Mouse (Mus musculus): ENCODE measurements around the gene Gstp1. TPM values are rescaled to one million over a fixed set of nuclear protein-coding genes. Genes with fewer than 3 reads are reported as not detected.

Gene Gstp1
- total and polyA plus RNA-seq, 2 experiments, result 456 to 1,374 TPM

- WGBS, result 86% methylated on average over 8 of the region's 8 CpGs
- H3K9ac ChIP-seq (ENCODE audit: low read depth, low read length), result no peak overlapping the region
- no peak overlapping the region for H3K4me3 ChIP-seq (ENCODE audit: insufficient read depth, low read depth, low read length)
- H3K79me2 ChIP-seq (ENCODE audit: control insufficient read depth, insufficient read depth, low read length), result no peaks in the 10 kb centered on the region
- H3K27ac ChIP-seq (replicated peaks; ENCODE audit: insufficient read depth, low read depth, low read length), result no peak overlapping the region
- H3K36me3 ChIP-seq (ENCODE audit: control insufficient read depth, insufficient read depth, low read length), result no peaks in the 10 kb centered on the region
- no peaks in the 10 kb centered on the region for H3K27me3 ChIP-seq (ENCODE audit: control insufficient read depth, insufficient read depth, low read length)
- H3K4me1 ChIP-seq (ENCODE audit: control insufficient read depth, insufficient read depth, low read length), result peaks cover 13% of the 10 kb centered on the region
- TF ChIP-seq CTCF (IDR thresholded peaks at IDR 0.05; ENCODE audit: low read depth, low read length), result no peak
- TF ChIP-seq POLR2A (IDR thresholded peaks at IDR 0.05; ENCODE audit: extremely low read depth, insufficient read depth, low read length), result no peak
- no peak for DNase-seq (ENCODE audit: extremely low read depth, low read depth, low spot score)
Observed at GRCm38 (mm10) chr19:3998335-3998734, 39.5 kb downstream of the Gstp1 start.

DNA sequence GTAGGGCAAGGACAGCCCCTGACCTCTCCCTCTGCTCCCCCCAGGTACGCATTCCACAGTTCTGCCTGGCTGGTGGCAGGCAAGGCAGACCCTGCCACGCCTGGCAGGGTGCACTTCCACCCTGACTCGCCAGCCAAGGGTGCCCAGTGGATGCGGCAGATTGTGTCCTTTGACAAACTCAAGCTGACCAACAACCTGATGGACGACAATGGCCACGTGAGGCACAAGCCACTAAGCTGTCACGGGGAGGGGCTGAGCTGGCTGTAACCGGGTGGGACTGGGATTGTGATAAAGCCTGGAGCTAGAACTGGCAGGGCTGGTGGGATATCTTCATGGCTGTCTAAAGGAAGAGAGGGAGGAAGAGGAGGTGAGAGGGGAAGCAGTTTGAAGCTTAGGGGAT lies 40.6 kb downstream of the Gstp1 start:
- 77% methylated on average over 8 of the region's 8 CpGs for WGBS
- Histone ChIP-seq H3K27me3 (ENCODE audit: control insufficient read depth, insufficient read depth, low read length) (no peaks in the 10 kb centered on the region), H3K36me3 (ENCODE audit: control insufficient read depth, insufficient read depth, low read length) (no peaks in the 10 kb centered on the region), H3K27ac (replicated peaks; ENCODE audit: insufficient read depth, low read depth, low read length) (no peak overlapping the region), H3K79me2 (ENCODE audit: control insufficient read depth, insufficient read depth, low read length) (no peaks in the 10 kb centered on the region), H3K9ac (ENCODE audit: low read depth, low read length) (no peak overlapping the region), H3K4me3 (ENCODE audit: insufficient read depth, low read depth, low read length) (no peak overlapping the region), H3K4me1 (ENCODE audit: control insufficient read depth, insufficient read depth, low read length) (peaks cover 13% of the 10 kb centered on the region)
- TF ChIP-seq POLR2A (IDR thresholded peaks at IDR 0.05; ENCODE audit: extremely low read depth, insufficient read depth, low read length), result no peak
- no peak for TF ChIP-seq CTCF (IDR thresholded peaks at IDR 0.05; ENCODE audit: low read depth, low read length)
- DNase-seq (ENCODE audit: extremely low read depth, low read depth, low spot score), result no peak

DNA sequence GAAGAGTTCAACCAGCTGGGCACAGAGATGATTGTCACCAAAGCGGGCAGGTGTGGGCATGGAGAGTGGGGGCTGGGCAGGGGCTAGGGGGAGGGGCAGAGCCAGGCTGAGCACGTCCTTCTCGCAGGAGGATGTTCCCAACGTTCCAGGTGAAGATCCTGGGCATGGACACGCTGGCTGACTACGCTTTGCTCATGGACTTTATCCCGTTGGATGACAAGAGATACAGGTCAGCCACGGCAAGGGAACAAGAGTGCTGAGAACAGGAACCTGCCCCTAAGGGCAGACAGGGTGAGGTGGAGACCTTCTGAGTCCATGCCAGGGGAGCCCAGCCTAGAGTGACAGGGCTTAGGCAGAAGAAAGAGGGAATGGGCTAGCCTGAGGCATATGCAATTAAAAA lies 41.0 kb downstream of the Gstp1 start:
- peaks cover 13% of the 10 kb centered on the region for H3K4me1 ChIP-seq (ENCODE audit: control insufficient read depth, insufficient read depth, low read length)
- TF ChIP-seq POLR2A (IDR thresholded peaks at IDR 0.05; ENCODE audit: extremely low read depth, insufficient read depth, low read length) (no peak), CTCF (IDR thresholded peaks at IDR 0.05; ENCODE audit: low read depth, low read length) (no peak)
- H3K36me3 ChIP-seq (ENCODE audit: control insufficient read depth, insufficient read depth, low read length), result no peaks in the 10 kb centered on the region
- no peak overlapping the region for H3K27ac ChIP-seq (replicated peaks; ENCODE audit: insufficient read depth, low read depth, low read length)
- H3K27me3 ChIP-seq (ENCODE audit: control insufficient read depth, insufficient read depth, low read length), result no peaks in the 10 kb centered on the region
- H3K4me3 ChIP-seq (ENCODE audit: insufficient read depth, low read depth, low read length), result no peak overlapping the region
- DNase-seq (ENCODE audit: extremely low read depth, low read depth, low spot score), result peak; percentile 68
- H3K79me2 ChIP-seq (ENCODE audit: control insufficient read depth, insufficient read depth, low read length), result no peaks in the 10 kb centered on the region
- 30% methylated on average over 8 of the region's 8 CpGs for WGBS
- no peak overlapping the region for H3K9ac ChIP-seq (ENCODE audit: low read depth, low read length)

DNA sequence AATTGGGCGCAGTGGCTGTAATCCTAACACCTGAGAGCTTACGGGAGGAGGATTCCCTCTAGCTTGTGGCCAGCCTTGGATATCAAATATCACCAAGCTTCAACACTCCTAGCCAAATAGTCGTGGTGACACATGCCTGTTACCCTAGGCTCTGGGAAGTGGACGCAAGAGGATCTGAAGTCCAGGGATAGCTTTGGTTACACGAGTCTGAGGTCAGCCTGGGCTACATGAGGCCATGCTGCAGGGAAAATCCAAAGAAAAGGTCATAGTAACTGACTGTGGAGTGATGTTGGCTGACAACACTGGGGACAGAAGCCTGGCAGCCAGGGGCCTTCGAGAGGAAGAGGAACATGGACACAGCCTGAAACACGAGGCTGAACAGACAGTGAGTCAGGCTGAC lies 41.7 kb downstream of the Gstp1 start:
- no peak for DNase-seq (ENCODE audit: extremely low read depth, low read depth, low spot score)
- H3K27ac ChIP-seq (replicated peaks; ENCODE audit: insufficient read depth, low read depth, low read length), result no peak overlapping the region
- TF ChIP-seq POLR2A (IDR thresholded peaks at IDR 0.05; ENCODE audit: extremely low read depth, insufficient read depth, low read length), result no peak
- TF ChIP-seq CTCF (IDR thresholded peaks at IDR 0.05; ENCODE audit: low read depth, low read length), result no peak
- H3K9ac ChIP-seq (ENCODE audit: low read depth, low read length), result no peak overlapping the region
- peaks cover 10% of the 10 kb centered on the region for H3K4me1 ChIP-seq (ENCODE audit: control insufficient read depth, insufficient read depth, low read length)
- WGBS, result 62% methylated on average over 7 of the region's 7 CpGs
- no peaks in the 10 kb centered on the region for H3K79me2 ChIP-seq (ENCODE audit: control insufficient read depth, insufficient read depth, low read length)
- no peak overlapping the region for H3K4me3 ChIP-seq (ENCODE audit: insufficient read depth, low read depth, low read length)
- H3K36me3 ChIP-seq (ENCODE audit: control insufficient read depth, insufficient read depth, low read length), result no peaks in the 10 kb centered on the region
- H3K27me3 ChIP-seq (ENCODE audit: control insufficient read depth, insufficient read depth, low read length), result no peaks in the 10 kb centered on the region

DNA sequence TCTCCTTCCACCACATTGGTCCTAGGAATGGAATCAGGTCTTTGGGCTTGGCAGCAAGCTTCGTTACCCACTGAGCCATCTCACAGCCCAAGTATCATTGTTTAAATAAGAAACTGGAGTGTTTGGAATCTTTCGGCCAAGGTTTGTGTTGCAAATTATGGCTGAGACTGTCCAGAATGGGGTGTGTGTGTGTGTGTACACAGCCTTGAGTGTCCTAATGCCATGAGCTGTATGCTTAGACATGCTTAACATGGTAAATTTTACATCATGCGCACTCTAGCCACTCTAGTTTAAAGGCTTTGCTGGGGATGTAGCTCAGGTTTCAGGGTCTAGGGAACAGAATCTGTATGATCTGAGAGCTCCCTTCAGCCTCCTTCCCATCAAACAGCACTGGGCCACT lies 42.3 kb downstream of the Gstp1 start:
- H3K79me2 ChIP-seq (ENCODE audit: control insufficient read depth, insufficient read depth, low read length), result no peaks in the 10 kb centered on the region
- peaks cover 8% of the 10 kb centered on the region; the same call in 1 of the 2 replicates for H3K4me1 ChIP-seq (ENCODE audit: control insufficient read depth, insufficient read depth, low read length)
- H3K9ac ChIP-seq (ENCODE audit: low read depth, low read length), result no peak overlapping the region
- H3K4me3 ChIP-seq (ENCODE audit: insufficient read depth, low read depth, low read length), result no peak overlapping the region
- H3K27me3 ChIP-seq (ENCODE audit: control insufficient read depth, insufficient read depth, low read length), result no peaks in the 10 kb centered on the region
- TF ChIP-seq CTCF (IDR thresholded peaks at IDR 0.05; ENCODE audit: low read depth, low read length) (no peak), POLR2A (IDR thresholded peaks at IDR 0.05; ENCODE audit: extremely low read depth, insufficient read depth, low read length) (no peak)
- WGBS, result 83% methylated on average over 3 of the region's 3 CpGs
- no peak overlapping the region for H3K27ac ChIP-seq (replicated peaks; ENCODE audit: insufficient read depth, low read depth, low read length)
- H3K36me3 ChIP-seq (ENCODE audit: control insufficient read depth, insufficient read depth, low read length), result no peaks in the 10 kb centered on the region
- no peak for DNase-seq (ENCODE audit: extremely low read depth, low read depth, low spot score)

- WGBS, result 65% methylated on average over 6 of the region's 6 CpGs
- Histone ChIP-seq H3K36me3 (ENCODE audit: control insufficient read depth, insufficient read depth, low read length) (no peaks in the 10 kb centered on the region), H3K4me1 (ENCODE audit: control insufficient read depth, insufficient read depth, low read length) (peaks cover 8% of the 10 kb centered on the region; the same call in 1 of the 2 replicates), H3K27ac (replicated peaks; ENCODE audit: insufficient read depth, low read depth, low read length) (no peak overlapping the region), H3K9ac (ENCODE audit: low read depth, low read length) (no peak overlapping the region), H3K79me2 (ENCODE audit: control insufficient read depth, insufficient read depth, low read length) (no peaks in the 10 kb centered on the region), H3K27me3 (ENCODE audit: control insufficient read depth, insufficient read depth, low read length) (no peaks in the 10 kb centered on the region), H3K4me3 (ENCODE audit: insufficient read depth, low read depth, low read length) (no peak overlapping the region)
- TF ChIP-seq CTCF (IDR thresholded peaks at IDR 0.05; ENCODE audit: low read depth, low read length) (no peak), POLR2A (IDR thresholded peaks at IDR 0.05; ENCODE audit: extremely low read depth, insufficient read depth, low read length) (no peak)
- DNase-seq (ENCODE audit: extremely low read depth, low read depth, low spot score), result no peak
Observed at GRCm38 (mm10) chr19:3994932-3995331, 42.9 kb downstream of the Gstp1 start.

Measured in liver, adult 2 months (tissue).